Mouse (Mus musculus) testis, adult 2 months (tissue): Measurements from ENCODE around the gene Lamb1.

ENCODE experiments used
- CTCF ChIP-seq: fragments of 200-500 bp; IDR thresholded peaks from 2 replicates; pipeline ENCODE4 v1.5.1; 2012; ENCODE audit warnings: low read depth, mild to moderate bottlenecking, inconsistent platforms, low read length, moderate library complexity; ENCODE audit not compliant: control insufficient read depth, insufficient read depth, insufficient replicate concordance
- POLR2A ChIP-seq: fragments of 200-500 bp; IDR thresholded peaks from 2 replicates; pipeline ENCODE4 v1.6.1; 2012; ENCODE audit warnings: low read depth, mild to moderate bottlenecking, inconsistent platforms, low read length, moderate library complexity; ENCODE audit not compliant: control insufficient read depth

- TF ChIP-seq POLR2A: no peak
- TF ChIP-seq CTCF: no peak
These were observed 25.2 kb upstream of the Lamb1 start for GRCm38 (mm10) chr12:31239798-31240197.
